Mouse (Mus musculus): ENCODE measurements around the gene Ddx56. TPM values are rescaled to one million over a fixed set of nuclear protein-coding genes. Genes with fewer than 3 reads are reported as not detected.
"Not testable (repeated sequence)": the region's sequence is repeated elsewhere in the genome, so short reads cannot be mapped to it uniquely, and the experiment has no call there.

Ddx56 gene
- polyA plus RNA-seq, 1 experiment from 2014 or later = 64.2 TPM

DNA sequence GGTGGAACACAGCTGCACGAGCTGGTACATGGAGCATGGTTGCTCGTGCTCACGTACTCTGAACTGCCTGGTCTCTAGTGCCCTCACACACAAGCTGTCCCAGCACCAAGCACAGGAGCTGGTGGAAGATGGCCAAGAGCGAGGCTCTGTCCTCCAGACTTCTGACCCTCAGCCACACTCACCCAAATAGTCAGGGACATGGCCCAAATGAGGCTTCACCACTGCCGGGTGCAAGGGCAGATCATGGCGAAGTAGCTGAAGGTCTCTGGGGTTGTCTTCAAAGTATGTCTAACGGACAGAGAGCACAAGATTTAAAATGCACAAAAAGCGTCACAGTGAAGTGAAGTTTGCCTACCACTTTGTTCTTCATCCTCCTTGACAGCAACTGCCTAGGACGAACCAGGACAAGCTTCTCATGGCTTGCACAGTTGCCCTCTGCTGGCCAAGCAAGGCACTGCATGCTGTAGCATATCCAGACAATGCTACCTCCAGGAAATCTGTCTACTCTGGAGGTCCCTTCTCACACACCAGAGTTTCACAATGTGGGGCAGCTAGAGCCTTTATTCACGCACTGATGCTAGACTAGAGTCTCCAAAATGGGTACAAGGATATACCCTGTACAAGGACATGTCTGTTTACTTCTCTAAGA is 6.0 kb downstream of the Ddx56 start:
- Histone ChIP-seq H3K4me3 (no peak overlapping the region), H3K4me2 (no peak overlapping the region), H3K4me1 (replicated peaks) (peaks cover 3% of the 10 kb centered on the region), H3K27ac (ENCODE audit: poor library complexity, severe bottlenecking) (no peak overlapping the region), H3K9me3 (replicated peaks) (no peaks in the 10 kb centered on the region), H3K9ac (no peak overlapping the region), H3K36me3 (peaks cover 92% of the 10 kb centered on the region), H3K27me3 (replicated peaks) (no peaks in the 10 kb centered on the region)
- 0 out of 2 replicates have a peak, but pooled peaks have one; percentile 52 for ATAC-seq (ENCODE audit: insufficient number of reproducible peaks, low FRiP score)
- 74% methylated on average over 10 of the region's 10 CpGs for WGBS

DNA sequence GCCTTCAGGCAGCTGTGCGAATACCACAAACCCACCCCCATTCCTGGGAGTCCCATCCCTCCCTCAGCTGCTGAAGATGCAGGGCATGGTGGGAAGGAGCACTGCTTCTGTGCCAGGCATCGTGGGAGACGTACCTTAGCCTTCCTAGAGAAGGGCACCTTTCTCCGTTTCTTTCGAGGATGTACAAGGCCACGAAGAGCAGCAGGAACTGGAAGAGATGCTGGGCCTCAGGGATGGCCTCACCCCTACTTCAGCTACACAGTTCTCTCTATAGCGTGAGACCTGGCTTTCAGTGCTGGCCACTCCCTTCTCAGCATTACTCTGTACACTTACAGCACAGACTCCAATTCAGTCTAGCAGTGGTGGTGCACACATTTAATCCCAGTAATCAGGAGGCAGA is 8.2 kb downstream of the Ddx56 start:
- Histone ChIP-seq H3K9me3 (replicated peaks) (no peaks in the 10 kb centered on the region), H3K9ac (no peak overlapping the region), H3K27me3 (replicated peaks) (no peaks in the 10 kb centered on the region), H3K36me3 (peaks cover 72% of the 10 kb centered on the region), H3K27ac (ENCODE audit: poor library complexity, severe bottlenecking) (no peak overlapping the region), H3K4me1 (replicated peaks) (no peaks in the 10 kb centered on the region), H3K4me2 (no peak overlapping the region), H3K4me3 (no peak overlapping the region)
- WGBS = 96% methylated on average over 7 of the region's 7 CpGs
- no peak for ATAC-seq (ENCODE audit: insufficient number of reproducible peaks, low FRiP score)

DNA sequence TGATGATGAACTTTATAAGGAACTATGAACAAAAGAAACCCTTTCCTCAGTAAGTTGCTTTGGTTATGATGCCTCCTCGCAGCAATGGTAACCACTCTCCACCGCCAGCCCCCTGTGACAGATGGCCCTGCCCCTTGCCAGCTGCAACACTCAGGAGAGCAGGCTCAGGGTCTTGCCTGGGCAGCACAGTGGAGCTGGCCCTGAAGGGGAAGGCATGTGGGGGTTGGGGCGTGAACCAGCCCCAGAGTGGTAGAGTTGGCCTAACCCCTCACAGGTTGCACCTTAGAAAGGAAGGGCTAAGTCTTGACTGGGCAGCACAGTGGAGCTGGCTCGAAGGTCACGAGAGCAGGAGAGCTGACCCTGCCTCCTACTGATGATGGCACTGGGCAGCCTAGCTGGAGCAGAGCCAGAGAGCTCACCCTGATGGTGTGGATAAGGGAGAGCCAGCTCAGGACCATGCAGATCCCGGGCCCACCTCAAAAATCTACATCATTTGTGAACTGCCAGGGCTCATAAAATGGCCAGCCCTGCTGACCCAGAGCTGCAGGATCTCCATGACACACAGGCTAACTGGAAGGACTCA is 11.0 kb downstream of the Ddx56 start:
- no peak overlapping the region for H3K27ac ChIP-seq (ENCODE audit: poor library complexity, severe bottlenecking)
- H3K36me3 ChIP-seq = peaks cover 44% of the 10 kb centered on the region
- no peaks in the 10 kb centered on the region for H3K9me3 ChIP-seq (replicated peaks)
- H3K27me3 ChIP-seq (replicated peaks) = no peaks in the 10 kb centered on the region
- no peaks in the 10 kb centered on the region for H3K4me1 ChIP-seq (replicated peaks)
- no peak overlapping the region for H3K9ac ChIP-seq
- H3K4me3 ChIP-seq = no peak overlapping the region
- ATAC-seq (ENCODE audit: insufficient number of reproducible peaks, low FRiP score) = peak; percentile 25; the same call in 1 of the 2 replicates
- H3K4me2 ChIP-seq = no peak overlapping the region
- 66% methylated on average over 6 of the region's 6 CpGs for WGBS

DNA sequence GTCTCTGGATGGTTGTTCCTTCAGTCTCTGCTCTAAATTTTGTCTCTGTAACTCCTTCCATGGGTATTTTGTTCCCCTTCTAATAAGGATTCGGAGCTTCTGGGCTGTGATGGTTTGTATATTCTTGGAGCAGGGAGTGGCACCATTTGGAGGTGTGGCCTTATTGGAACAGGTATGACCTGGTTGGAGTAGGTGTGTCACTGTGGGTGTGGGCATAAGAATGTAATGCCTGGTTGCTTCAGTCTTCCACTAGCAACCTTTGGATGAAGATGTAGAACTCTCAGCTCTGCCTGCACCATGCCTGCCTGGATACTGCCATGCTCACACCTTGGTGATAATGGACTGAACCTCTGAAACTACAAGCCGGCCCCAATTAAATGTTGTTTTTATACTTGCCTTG is 13.0 kb downstream of the Ddx56 start:
- H3K4me2 ChIP-seq; H3K27me3 ChIP-seq (replicated peaks); H3K4me1 ChIP-seq (replicated peaks); ATAC-seq (ENCODE audit: insufficient number of reproducible peaks, low FRiP score); H3K4me3 ChIP-seq; H3K27ac ChIP-seq (ENCODE audit: poor library complexity, severe bottlenecking); H3K9ac ChIP-seq; H3K9me3 ChIP-seq (replicated peaks): not testable (repeated sequence)
- H3K36me3 ChIP-seq = peaks cover 24% of the 10 kb centered on the region
- 83% methylated on average over 2 of the region's 2 CpGs for WGBS

DNA sequence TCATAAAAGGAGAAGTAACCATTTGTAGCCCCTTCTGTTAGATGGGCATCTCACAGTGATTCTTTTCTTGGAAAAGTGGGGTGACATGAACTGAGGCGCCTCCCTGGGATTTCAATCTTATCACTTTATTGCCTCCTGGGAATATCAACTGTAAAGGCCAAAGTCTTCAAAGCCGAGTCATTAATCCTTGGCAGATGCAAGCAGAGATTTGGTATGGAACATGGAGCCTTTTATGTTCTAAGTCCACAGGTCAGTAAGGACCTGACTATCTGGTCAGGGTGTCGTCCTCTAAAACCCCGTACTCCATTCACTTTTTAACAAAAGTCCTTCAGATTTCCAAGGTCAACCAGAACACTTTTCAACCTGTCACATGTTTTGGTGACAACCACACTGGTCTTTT is 14.7 kb downstream of the Ddx56 start:
- Histone ChIP-seq H3K4me2 (no peak overlapping the region), H3K4me1 (replicated peaks) (no peaks in the 10 kb centered on the region)
- WGBS = 82% methylated on average over 4 of the region's 4 CpGs

DNA sequence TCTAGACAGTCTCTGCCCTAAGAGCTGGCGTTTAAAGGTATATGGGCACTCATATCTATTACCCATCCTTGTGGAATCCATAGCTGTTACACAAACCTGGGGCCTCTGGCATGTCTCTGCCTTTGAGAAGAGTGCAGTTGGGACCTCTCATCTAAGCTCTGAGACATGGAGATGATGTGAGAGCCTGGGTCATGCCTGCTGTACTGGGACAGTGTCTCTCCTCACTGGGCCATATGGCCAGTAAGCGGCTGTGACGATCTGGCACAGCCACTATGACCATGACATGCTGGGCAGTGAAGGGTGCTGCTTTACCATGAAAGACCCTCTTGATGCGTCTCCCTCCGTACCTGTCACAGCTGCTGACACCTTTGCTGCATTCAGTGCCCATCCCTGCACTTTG is 15.3 kb downstream of the Ddx56 start:
- H3K4me1 ChIP-seq (replicated peaks) = no peaks in the 10 kb centered on the region
- H3K27ac ChIP-seq (ENCODE audit: poor library complexity, severe bottlenecking) = no peak overlapping the region
- H3K4me3 ChIP-seq = no peak overlapping the region
- H3K9ac ChIP-seq = no peak overlapping the region
- H3K9me3 ChIP-seq (replicated peaks) = no peaks in the 10 kb centered on the region
- 0 out of 2 replicates have a peak, but pooled peaks cover under 1% of the 10 kb centered on the region for H3K36me3 ChIP-seq
- 81% methylated on average over 5 of the region's 5 CpGs for WGBS
- H3K27me3 ChIP-seq (replicated peaks) = no peaks in the 10 kb centered on the region
- H3K4me2 ChIP-seq = no peak overlapping the region
- ATAC-seq (ENCODE audit: insufficient number of reproducible peaks, low FRiP score) = no peak

More for the DNA sequence above, 14.7 kb downstream of the Ddx56 start:
- Histone ChIP-seq H3K9ac (no peak overlapping the region), H3K36me3 (peaks cover 6% of the 10 kb centered on the region; the same call in 1 of the 2 replicates), H3K27me3 (replicated peaks) (no peaks in the 10 kb centered on the region), H3K9me3 (replicated peaks) (no peaks in the 10 kb centered on the region), H3K27ac (ENCODE audit: poor library complexity, severe bottlenecking) (no peak overlapping the region), H3K4me3 (no peak overlapping the region)
- no peak for ATAC-seq (ENCODE audit: insufficient number of reproducible peaks, low FRiP score)

DNA sequence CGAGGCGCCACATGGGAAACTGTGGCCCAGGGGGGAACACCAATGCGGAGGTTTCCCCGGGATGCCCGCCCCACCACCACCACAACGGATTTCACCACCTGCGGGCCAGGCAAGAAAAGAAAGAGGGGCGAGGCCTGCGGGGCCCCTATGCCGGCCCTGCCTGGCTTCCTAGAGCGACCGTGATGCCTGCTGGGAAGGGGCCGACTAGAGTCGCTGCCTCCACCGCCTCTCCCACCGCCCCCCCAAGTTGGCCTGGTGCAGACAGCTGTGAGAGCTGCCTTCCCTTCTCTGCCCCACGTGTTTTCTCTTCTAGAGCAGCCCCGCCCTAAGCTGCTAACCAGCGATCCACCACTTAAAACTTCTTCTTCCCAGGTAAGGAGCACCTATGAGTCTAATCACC is 22.9 kb downstream of the Ddx56 start:
- no peak overlapping the region for H3K27ac ChIP-seq (ENCODE audit: poor library complexity, severe bottlenecking)
- no peaks in the 10 kb centered on the region for H3K27me3 ChIP-seq (replicated peaks)
- WGBS = 37% methylated on average over 19 of the region's 19 CpGs
- ATAC-seq (ENCODE audit: insufficient number of reproducible peaks, low FRiP score) = no peak
- H3K4me2 ChIP-seq = no peak overlapping the region
- H3K36me3 ChIP-seq = no peaks in the 10 kb centered on the region
- no peak overlapping the region for H3K4me3 ChIP-seq
- H3K4me1 ChIP-seq (replicated peaks) = no peaks in the 10 kb centered on the region
- H3K9me3 ChIP-seq (replicated peaks) = no peaks in the 10 kb centered on the region
- H3K9ac ChIP-seq = no peak overlapping the region

DNA sequence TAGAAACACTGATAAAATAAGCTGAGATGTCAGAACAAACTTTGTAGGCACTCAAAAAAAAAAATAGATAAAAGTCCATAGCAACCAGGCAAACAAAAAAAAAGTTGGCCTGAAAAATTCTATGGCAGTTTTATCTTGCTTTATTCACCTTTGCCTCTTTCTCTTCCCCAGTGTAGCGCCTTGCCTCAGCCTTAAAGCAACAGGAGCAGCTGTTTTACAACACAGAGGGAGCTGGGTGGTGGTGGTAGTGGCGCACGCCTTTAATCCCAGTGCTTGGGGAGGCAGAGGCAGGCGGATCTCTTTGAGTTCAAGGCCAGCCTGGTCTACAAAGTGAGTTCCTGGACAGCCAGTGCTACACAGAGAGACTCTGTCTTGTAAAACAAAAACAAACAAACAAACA is 34.5 kb downstream of the Ddx56 start:
- peaks cover 29% of the 10 kb centered on the region for H3K9me3 ChIP-seq (replicated peaks)
- H3K36me3 ChIP-seq = no peaks in the 10 kb centered on the region
- H3K4me2 ChIP-seq = no peak overlapping the region
- H3K9ac ChIP-seq = no peak overlapping the region
- no peak overlapping the region for H3K4me3 ChIP-seq
- H3K27ac ChIP-seq (ENCODE audit: poor library complexity, severe bottlenecking) = no peak overlapping the region
- H3K4me1 ChIP-seq (replicated peaks) = no peaks in the 10 kb centered on the region
- H3K27me3 ChIP-seq (replicated peaks) = 0 out of 2 replicates have a peak, but pooled peaks cover 6% of the 10 kb centered on the region
- ATAC-seq (ENCODE audit: insufficient number of reproducible peaks, low FRiP score) = no peak
- WGBS = 84% methylated on average over 4 of the region's 4 CpGs

DNA sequence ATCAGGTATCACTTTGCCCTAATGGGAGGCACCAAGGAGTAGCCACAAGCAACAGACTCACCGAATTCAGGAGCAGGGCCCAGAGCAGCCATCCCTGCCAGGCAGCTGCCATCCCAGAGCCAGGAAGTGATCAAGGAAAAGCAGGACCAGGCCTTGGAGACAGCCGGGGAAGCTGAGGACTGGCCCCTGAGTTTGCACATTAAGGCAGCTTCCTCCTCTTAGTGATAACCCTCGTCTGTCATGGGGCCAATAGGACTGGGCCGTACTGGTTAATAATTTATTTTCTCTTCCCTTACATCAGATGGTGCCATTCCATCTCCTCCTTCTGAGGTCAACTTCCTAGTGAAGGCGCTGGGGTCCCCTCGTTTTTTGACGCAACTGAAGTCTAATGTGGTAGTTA is 37.6 kb downstream of the Ddx56 start, which contains the start of gene Npc1l1:
TSS of gene Npc1l1 (minus strand) at position 132 of the 400 bp plus-strand sequence.
- Histone ChIP-seq H3K9ac (no peak within 1 kb of the TSS), H3K4me2 (no peak within 1 kb of the TSS), H3K4me1 (replicated peaks) (no peaks in the 10 kb centered on the region), H3K27ac (ENCODE audit: poor library complexity, severe bottlenecking) (no peak within 1 kb of the TSS), H3K4me3 (no peak within 1 kb of the TSS), H3K9me3 (replicated peaks) (peaks cover 14% of the 10 kb centered on the region), H3K27me3 (replicated peaks) (peaks cover 6% of the 10 kb centered on the region; the same call in 1 of the 2 replicates), H3K36me3 (no peaks in the 10 kb centered on the region)
- WGBS = 67% methylated on average over 7 of the region's 7 CpGs
- ATAC-seq (ENCODE audit: insufficient number of reproducible peaks, low FRiP score) = no peak

DNA sequence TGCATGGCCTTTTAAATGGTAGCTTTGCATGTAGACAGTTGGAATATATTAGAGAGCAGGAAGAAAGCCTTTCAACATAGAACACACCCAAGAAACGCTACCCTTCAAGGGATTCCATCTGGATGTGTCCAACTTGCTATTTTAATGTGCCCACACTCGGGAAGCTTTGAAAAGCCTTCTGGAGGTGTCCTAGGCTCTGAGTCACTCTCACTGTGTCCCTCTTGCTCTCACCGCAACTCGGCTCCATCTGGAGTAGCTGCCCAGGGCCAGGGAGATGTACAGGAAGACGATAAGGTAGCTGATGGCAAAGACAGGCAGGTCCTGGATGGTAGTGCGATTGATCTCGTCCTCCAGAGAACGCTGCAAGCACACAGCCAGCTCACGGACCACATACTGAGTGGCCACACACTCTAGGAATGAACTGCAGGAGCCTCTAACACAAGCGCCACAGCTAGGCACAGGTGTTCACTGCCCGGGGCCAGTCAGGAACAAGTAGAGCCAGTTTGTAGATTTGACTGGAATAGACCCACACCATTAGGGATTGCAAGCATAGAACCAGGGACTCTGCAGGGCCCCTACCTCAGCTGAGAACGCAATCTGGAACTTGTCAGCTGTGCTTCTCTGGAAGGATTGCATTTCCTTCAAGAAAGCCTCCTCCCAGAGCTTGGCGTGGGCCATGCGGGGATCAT is 42.9 kb downstream of the Ddx56 start:
- WGBS = 76% methylated on average over 14 of the region's 14 CpGs
- Histone ChIP-seq H3K9me3 (replicated peaks) (no peaks in the 10 kb centered on the region), H3K9ac (no peak overlapping the region), H3K27ac (ENCODE audit: poor library complexity, severe bottlenecking) (no peak overlapping the region), H3K36me3 (no peaks in the 10 kb centered on the region), H3K27me3 (replicated peaks) (peaks cover 18% of the 10 kb centered on the region), H3K4me2 (no peak overlapping the region), H3K4me3 (no peak overlapping the region), H3K4me1 (replicated peaks) (no peaks in the 10 kb centered on the region)
- no peak for ATAC-seq (ENCODE audit: insufficient number of reproducible peaks, low FRiP score)

DNA sequence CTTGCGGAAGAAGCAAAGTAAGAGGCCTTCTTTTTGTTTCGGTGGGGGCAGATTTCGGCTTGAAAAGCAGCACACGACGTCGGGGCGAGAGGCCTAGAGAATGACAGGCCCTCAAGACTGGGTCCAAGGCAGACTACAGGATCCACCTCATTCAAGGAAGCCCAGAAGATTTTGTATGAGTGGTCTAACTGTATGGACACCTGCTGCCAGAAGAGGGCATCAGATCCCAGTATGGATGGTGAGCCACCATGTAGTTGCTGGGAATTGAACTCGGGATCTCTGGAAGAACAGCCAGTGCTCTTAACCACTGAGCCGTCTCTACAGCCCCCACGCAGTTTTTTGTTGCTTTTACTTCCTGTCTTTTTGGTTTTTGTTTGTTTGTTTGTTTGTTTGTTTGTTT is 45.4 kb downstream of the Ddx56 start:
- no peak for ATAC-seq (ENCODE audit: insufficient number of reproducible peaks, low FRiP score)
- H3K4me3 ChIP-seq = no peak overlapping the region
- H3K36me3 ChIP-seq = no peaks in the 10 kb centered on the region
- H3K4me2 ChIP-seq = no peak overlapping the region
- no peaks in the 10 kb centered on the region for H3K9me3 ChIP-seq (replicated peaks)
- H3K4me1 ChIP-seq (replicated peaks) = peaks cover 3% of the 10 kb centered on the region; the same call in 1 of the 2 replicates
- H3K27me3 ChIP-seq (replicated peaks) = peaks cover 13% of the 10 kb centered on the region
- H3K27ac ChIP-seq (ENCODE audit: poor library complexity, severe bottlenecking) = no peak overlapping the region
- no peak overlapping the region for H3K9ac ChIP-seq
- 90% methylated on average over 10 of the region's 10 CpGs for WGBS
